Mouse (Mus musculus) layer of hippocampus, postnatal 10 days (tissue): ENCODE data around the gene Hist1h3g. TPM values are rescaled to one million over a fixed set of nuclear protein-coding genes. Genes with fewer than 3 reads are reported as not detected.

Experiments used
- DNase-seq, 2 experiments: peaks; one replicate each; pipeline ENCODE4 v3.0.0; 2021; ENCODE audit warnings: low spot score in 2 of 2
- long read RNA-seq: library from polyadenylated mRNA; stranded (forward); transcript quantifications from one replicate; pipeline ENCODE4 v2.0.0, GENCODE M21; 2023
- total RNA-seq, 2 experiments: library from RNA; stranded (reverse); gene quantifications; 2 replicates each; pipeline ENCODE4 v1.2.3; 2021

Hist1h3g gene
- 10 to 100 TPM; 19.1 to 19.9 TPM for total RNA-seq
- long read RNA-seq: 0 reads

GRCm38 (mm10) chr13:23535137-23536075 lies at the start of gene Hist1h3g:
Gene Hist1h3g (plus strand): TSS chr13:23535422.
- DNase-seq: peak; percentile 92 to 94

- DNase-seq: peak; percentile 58 to 67
Observed at GRCm38 (mm10) chr13:23488400-23489322, 46.6 kb upstream of the Hist1h3g start, which contains the start of gene Btn2a2. Gene Btn2a2 (minus strand): TSS chr13:23488857.

GRCm38 (mm10) chr13:23490863-23491262 lies 44.4 kb upstream of the Hist1h3g start:
- no peak for DNase-seq

GRCm38 (mm10) chr13:23491263-23491662 lies 44.0 kb upstream of the Hist1h3g start:
- DNase-seq: no peak

GRCm38 (mm10) chr13:23491990-23492389 lies 43.2 kb upstream of the Hist1h3g start:
- DNase-seq: no peak

- no peak for DNase-seq
Observed at GRCm38 (mm10) chr13:23495526-23495925, 39.7 kb upstream of the Hist1h3g start.

- peak; percentile 36 to 62 for DNase-seq
Observed at GRCm38 (mm10) chr13:23497656-23498321, 37.4 kb upstream of the Hist1h3g start.

GRCm38 (mm10) chr13:23498653-23499052 lies 36.6 kb upstream of the Hist1h3g start:
- no peak for DNase-seq

GRCm38 (mm10) chr13:23499943-23500342 lies 35.3 kb upstream of the Hist1h3g start:
- DNase-seq: no peak

GRCm38 (mm10) chr13:23500424-23501200 lies 34.6 kb upstream of the Hist1h3g start:
- peak; percentile 50 to 71 for DNase-seq

GRCm38 (mm10) chr13:23501511-23501910 lies 33.7 kb upstream of the Hist1h3g start:
- DNase-seq: no peak

GRCm38 (mm10) chr13:23502031-23502567 lies 33.1 kb upstream of the Hist1h3g start:
- no peak for DNase-seq

- no peak for DNase-seq
Observed at GRCm38 (mm10) chr13:23502916-23503315, 32.3 kb upstream of the Hist1h3g start.

GRCm38 (mm10) chr13:23503797-23504196 lies 31.4 kb upstream of the Hist1h3g start:
- peak; percentile 51 to 73 for DNase-seq

GRCm38 (mm10) chr13:23505662-23506345 lies 29.4 kb upstream of the Hist1h3g start:
- no peak for DNase-seq

GRCm38 (mm10) chr13:23506351-23506750 lies 28.9 kb upstream of the Hist1h3g start:
- no peak for DNase-seq

GRCm38 (mm10) chr13:23506819-23507515 lies 28.3 kb upstream of the Hist1h3g start:
- DNase-seq: no peak

GRCm38 (mm10) chr13:23510127-23510526 lies 25.1 kb upstream of the Hist1h3g start:
- no peak for DNase-seq

- DNase-seq: no peak
Observed at GRCm38 (mm10) chr13:23513517-23513916, 21.7 kb upstream of the Hist1h3g start.
